Mouse (Mus musculus): ENCODE measurements at regions not wholly inside any gene's neighbourhood (a gene's known extent, or its start where the extent isn't known, plus 50 kb on each side); places are given as distances from the start of the nearest gene placed in this dataset.

GRCm38 (mm10) chr6:14063735-14064134 lies 192.4 kb upstream of the 2610001J05Rik start:
- no peak for DNase-seq (ENCODE audit: low spot score in 2 of 2)

- DNase-seq (ENCODE audit: low spot score in 2 of 2), result no peak
These were observed 175.2 kb upstream of the 2610001J05Rik start for GRCm38 (mm10) chr6:14046560-14046959.

GRCm38 (mm10) chr6:14044654-14045053 lies 173.3 kb upstream of the 2610001J05Rik start:
- DNase-seq (ENCODE audit: low spot score in 2 of 2), result no peak

GRCm38 (mm10) chr6:14025898-14026297 lies 154.6 kb upstream of the 2610001J05Rik start:
- DNase-seq (ENCODE audit: low spot score in 2 of 2), result no peak

GRCm38 (mm10) chr6:14018928-14019327 lies 147.6 kb upstream of the 2610001J05Rik start:
- no peak for DNase-seq (ENCODE audit: low spot score in 2 of 2)

- no peak for DNase-seq (ENCODE audit: low spot score in 2 of 2)
These were observed 111.5 kb upstream of the 2610001J05Rik start for GRCm38 (mm10) chr6:13982606-13983389.

- DNase-seq (ENCODE audit: low spot score in 2 of 2), result no peak
These were observed 103.6 kb upstream of the 2610001J05Rik start for GRCm38 (mm10) chr6:13974710-13975506.

GRCm38 (mm10) chr6:13964471-13964870 lies 93.2 kb upstream of the 2610001J05Rik start:
- DNase-seq (ENCODE audit: low spot score in 2 of 2), result no peak

GRCm38 (mm10) chr6:13964013-13964412 lies 92.7 kb upstream of the 2610001J05Rik start:
- DNase-seq (ENCODE audit: low spot score in 2 of 2), result no peak

GRCm38 (mm10) chr6:13949640-13950039 lies 78.3 kb upstream of the 2610001J05Rik start:
- no peak for DNase-seq (ENCODE audit: low spot score in 2 of 2)

GRCm38 (mm10) chr6:13920809-13921760 lies 49.8 kb upstream of the 2610001J05Rik start:
- DNase-seq (ENCODE audit: low spot score in 2 of 2), result no peak

All from adrenal gland, adult 18-20 months (tissue).